Mouse (Mus musculus): ENCODE measurements around the gene Lcn8.

DNA sequence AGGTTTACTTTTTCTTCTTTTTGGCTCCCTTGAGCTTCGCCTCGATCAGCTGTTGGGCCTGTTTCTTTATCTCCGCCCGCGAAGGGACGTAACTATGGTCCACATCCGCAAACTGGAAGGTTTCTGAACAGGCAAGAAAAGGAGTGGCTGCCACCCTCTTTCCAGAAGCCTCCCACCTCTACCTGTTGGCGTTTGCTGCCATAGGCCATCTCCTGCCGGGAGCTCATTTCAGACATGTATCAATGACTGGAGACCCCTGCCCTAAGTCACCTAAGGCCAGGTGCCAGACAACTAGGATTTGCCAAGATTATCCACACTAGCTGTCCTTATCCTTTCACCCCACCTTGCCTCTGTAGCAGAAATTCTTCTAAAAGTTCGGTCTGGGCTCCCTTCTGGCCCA lies 44.2 kb upstream of the Lcn8 start:
- no peak for TF ChIP-seq CTCF (IDR thresholded peaks at IDR 0.05; ENCODE audit: low read depth)
- no peak for TF ChIP-seq EP300 (optimal IDR thresholded peaks at IDR 0.05)

All from stomach, postnatal 0 days (tissue).